Mouse (Mus musculus): Measurements from ENCODE around the gene 1110059E24Rik. TPM values are rescaled to one million over a fixed set of nuclear protein-coding genes. Genes with fewer than 3 reads are reported as not detected.

The 1110059E24Rik gene
- polyA plus RNA-seq, 1 experiment = 17.4 TPM

GRCm38 (mm10) chr19:21563789-21564460, 88.9 kb downstream of the 1110059E24Rik start:
- TF ChIP-seq POLR2A (IDR thresholded peaks at IDR 0.05; ENCODE audit: borderline replicate concordance, low read depth, low read length) (no peak), CTCF (IDR thresholded peaks at IDR 0.05; ENCODE audit: low read depth, low read length) (peak; percentile 91)
- Histone ChIP-seq H3K27ac (ENCODE audit: insufficient read depth, low read depth, low read length) (no peak overlapping the region), H3K4me1 (ENCODE audit: control insufficient read depth, insufficient read depth, low read length) (peaks cover 3% of the 10 kb centered on the region), H3K4me3 (ENCODE audit: insufficient read depth, low read length) (no peak overlapping the region)

DNA sequence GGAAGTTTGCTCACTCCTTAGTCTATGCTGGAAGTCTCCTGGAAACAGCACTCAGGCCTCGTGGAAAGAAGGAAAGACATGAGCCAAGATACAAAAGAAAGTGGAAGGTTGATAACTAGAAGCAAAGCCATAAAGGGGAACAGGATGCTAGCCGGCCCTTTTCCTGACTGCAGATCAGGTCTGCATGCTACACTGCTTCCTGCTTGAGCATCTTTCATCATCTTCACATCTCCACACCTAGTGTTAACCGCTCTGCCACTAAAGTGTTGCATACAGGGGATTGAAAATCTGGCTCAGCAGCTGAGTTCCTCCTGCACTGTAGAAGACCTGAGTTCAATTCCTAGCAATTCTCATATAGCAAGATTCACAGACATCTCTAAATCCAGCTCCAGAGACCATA, 89.8 kb downstream of the 1110059E24Rik start:
- Histone ChIP-seq H3K27ac (ENCODE audit: insufficient read depth, low read depth, low read length) (no peak overlapping the region), H3K4me3 (ENCODE audit: insufficient read depth, low read length) (no peak overlapping the region), H3K4me1 (ENCODE audit: control insufficient read depth, insufficient read depth, low read length) (peaks cover 3% of the 10 kb centered on the region)
- TF ChIP-seq POLR2A (IDR thresholded peaks at IDR 0.05; ENCODE audit: borderline replicate concordance, low read depth, low read length) = no peak
- TF ChIP-seq CTCF (IDR thresholded peaks at IDR 0.05; ENCODE audit: low read depth, low read length) = no peak

DNA sequence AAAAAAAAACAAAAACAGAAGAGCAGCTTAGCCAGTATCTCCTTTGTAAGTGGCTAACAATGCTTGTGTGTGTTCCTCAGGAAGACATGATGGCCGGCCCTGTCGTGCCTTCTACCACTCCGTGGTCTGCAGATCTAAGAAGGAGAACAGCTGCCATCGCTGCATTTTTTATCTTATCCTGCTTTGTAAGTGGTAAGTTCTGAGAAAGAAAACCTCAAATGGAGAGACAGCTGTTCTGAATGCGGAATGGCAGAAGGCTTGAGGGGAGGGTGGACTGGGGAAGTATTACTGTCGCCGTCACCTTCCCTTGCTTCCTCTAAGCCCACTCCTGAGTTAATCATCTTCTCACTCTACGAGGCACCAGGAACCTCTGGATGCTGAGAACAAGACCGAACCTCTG, 100.0 kb downstream of the 1110059E24Rik start:
- Histone ChIP-seq H3K4me3 (ENCODE audit: insufficient read depth, low read length) (no peak overlapping the region), H3K27ac (ENCODE audit: insufficient read depth, low read depth, low read length) (no peak overlapping the region), H3K4me1 (ENCODE audit: control insufficient read depth, insufficient read depth, low read length) (no peaks in the 10 kb centered on the region)
- no peak for TF ChIP-seq POLR2A (IDR thresholded peaks at IDR 0.05; ENCODE audit: borderline replicate concordance, low read depth, low read length)
- no peak for TF ChIP-seq CTCF (IDR thresholded peaks at IDR 0.05; ENCODE audit: low read depth, low read length)

DNA sequence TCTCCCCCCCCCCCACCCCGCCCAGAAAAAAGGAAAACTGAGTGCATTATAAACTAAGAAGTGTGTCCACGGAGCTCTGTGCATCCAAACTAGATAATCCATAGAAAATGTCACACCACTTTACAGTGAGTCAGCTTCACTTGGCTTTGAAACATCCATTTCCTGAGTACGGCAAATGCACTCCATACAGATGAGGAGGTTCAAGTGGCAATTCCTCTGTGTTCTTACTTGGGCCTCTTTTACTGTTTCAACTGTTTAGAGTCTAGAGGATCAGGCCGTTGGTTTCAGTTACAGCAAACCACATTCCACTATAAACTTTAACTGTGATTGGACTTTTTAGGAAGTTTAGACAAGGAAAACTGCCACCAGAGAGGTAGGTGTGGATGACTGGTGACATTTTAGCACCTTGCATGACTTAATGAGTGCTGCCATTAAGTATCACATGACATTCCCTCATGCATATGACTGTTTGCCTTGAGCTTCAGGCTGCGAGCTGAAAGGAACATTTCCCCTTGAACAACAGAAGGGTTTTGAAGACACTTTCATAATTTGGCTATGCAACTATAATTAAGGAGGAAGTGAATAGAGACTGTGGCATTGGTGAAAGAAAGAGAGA, 100.7 kb downstream of the 1110059E24Rik start:
- H3K4me3 ChIP-seq (ENCODE audit: insufficient read depth, low read length) = no peak overlapping the region
- no peaks in the 10 kb centered on the region for H3K4me1 ChIP-seq (ENCODE audit: control insufficient read depth, insufficient read depth, low read length)
- H3K27ac ChIP-seq (ENCODE audit: insufficient read depth, low read depth, low read length) = no peak overlapping the region
- TF ChIP-seq CTCF (IDR thresholded peaks at IDR 0.05; ENCODE audit: low read depth, low read length) = no peak
- TF ChIP-seq POLR2A (IDR thresholded peaks at IDR 0.05; ENCODE audit: borderline replicate concordance, low read depth, low read length) = no peak

DNA sequence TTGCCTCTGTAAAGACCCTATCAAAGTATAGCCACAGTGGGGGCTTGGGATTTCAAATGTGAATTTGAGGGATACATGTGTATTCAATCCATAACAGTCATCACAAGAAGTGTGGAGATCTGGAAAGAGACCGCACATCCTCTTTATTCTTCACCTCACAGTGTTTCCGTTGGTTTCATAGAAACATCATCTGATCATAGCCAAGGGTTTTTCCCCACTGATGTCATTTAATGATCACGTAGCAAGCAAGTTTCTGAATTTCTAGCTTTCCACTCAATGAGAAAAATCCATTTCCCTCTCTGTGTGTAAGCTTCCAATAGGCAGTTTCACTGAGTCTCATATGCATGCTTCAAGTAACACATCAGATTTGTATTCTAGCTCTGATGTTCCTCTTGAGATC, 103.1 kb downstream of the 1110059E24Rik start:
- TF ChIP-seq CTCF (IDR thresholded peaks at IDR 0.05; ENCODE audit: low read depth, low read length) (no peak), POLR2A (IDR thresholded peaks at IDR 0.05; ENCODE audit: borderline replicate concordance, low read depth, low read length) (no peak)
- H3K4me3 ChIP-seq (ENCODE audit: insufficient read depth, low read length) = no peak overlapping the region
- H3K4me1 ChIP-seq (ENCODE audit: control insufficient read depth, insufficient read depth, low read length) = no peaks in the 10 kb centered on the region
- no peak overlapping the region for H3K27ac ChIP-seq (ENCODE audit: insufficient read depth, low read depth, low read length)

DNA sequence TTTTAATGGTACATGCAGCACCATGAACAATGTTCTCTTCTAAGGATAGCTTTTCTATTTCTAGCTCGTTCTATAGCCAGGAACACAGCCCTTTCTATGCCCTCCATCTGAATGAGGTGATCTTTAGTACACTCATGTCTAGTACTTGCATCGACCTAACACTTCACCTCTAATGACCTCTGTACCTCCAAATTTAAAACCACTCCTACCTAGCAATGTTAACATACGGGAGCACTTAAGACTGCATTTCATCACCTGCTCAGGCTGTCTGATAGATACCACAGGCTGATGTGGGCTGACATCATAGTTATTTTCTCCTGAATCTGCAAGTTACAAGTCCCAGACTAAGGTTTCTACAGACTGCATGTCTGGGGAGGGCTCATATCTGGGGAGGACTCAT, 103.8 kb downstream of the 1110059E24Rik start:
- TF ChIP-seq CTCF (IDR thresholded peaks at IDR 0.05; ENCODE audit: low read depth, low read length) (no peak), POLR2A (IDR thresholded peaks at IDR 0.05; ENCODE audit: borderline replicate concordance, low read depth, low read length) (no peak)
- H3K27ac ChIP-seq (ENCODE audit: insufficient read depth, low read depth, low read length) = no peak overlapping the region
- H3K4me1 ChIP-seq (ENCODE audit: control insufficient read depth, insufficient read depth, low read length) = no peaks in the 10 kb centered on the region
- H3K4me3 ChIP-seq (ENCODE audit: insufficient read depth, low read length) = no peak overlapping the region

DNA sequence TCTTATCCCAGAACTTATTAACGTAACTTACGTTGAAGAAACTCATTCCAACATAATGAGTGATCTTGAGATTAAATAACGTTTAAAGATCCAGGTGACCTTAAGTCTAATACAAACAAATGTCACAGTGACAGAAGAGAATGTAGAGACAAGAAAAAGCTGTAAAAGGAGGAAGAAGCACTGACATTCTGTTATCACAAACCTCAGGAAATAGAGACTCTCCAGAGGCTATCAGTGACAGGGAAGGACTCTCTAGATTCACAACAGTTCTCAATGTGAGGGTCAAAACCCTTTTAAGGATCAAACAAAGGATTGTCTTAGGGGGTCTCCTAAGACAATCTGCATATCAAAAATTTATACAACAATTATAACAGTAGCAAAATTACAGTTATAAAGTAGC, 115.7 kb downstream of the 1110059E24Rik start:
- no peak overlapping the region for H3K4me3 ChIP-seq (ENCODE audit: insufficient read depth, low read length)
- H3K4me1 ChIP-seq (ENCODE audit: control insufficient read depth, insufficient read depth, low read length) = no peaks in the 10 kb centered on the region
- H3K27ac ChIP-seq (ENCODE audit: insufficient read depth, low read depth, low read length) = no peak overlapping the region
- TF ChIP-seq POLR2A (IDR thresholded peaks at IDR 0.05; ENCODE audit: borderline replicate concordance, low read depth, low read length) (no peak), CTCF (IDR thresholded peaks at IDR 0.05; ENCODE audit: low read depth, low read length) (no peak)

Other genes with a start within 250 kb of the 1110059E24Rik start
- gene Gda, start 179.5 kb downstream of the 1110059E24Rik start, polyA plus RNA-seq (2012; ENCODE audit: insufficient read depth, insufficient read length, missing spikeins) = 6.1 and 7.0 TPM in 2 replicates
- gene Abhd17b, start 209 bp upstream of the 1110059E24Rik start, polyA plus RNA-seq (2012; ENCODE audit: insufficient read depth, insufficient read length, missing spikeins) = 23.2 and 27.5 TPM in 2 replicates
- gene Cemip2, start 125.4 kb upstream of the 1110059E24Rik start, polyA plus RNA-seq (2012; ENCODE audit: insufficient read depth, insufficient read length, missing spikeins) = 5.3 and 5.5 TPM in 2 replicates

All from bone marrow macrophage, adult 2 months (primary cell).